Mouse (Mus musculus) kidney, adult 2 months (tissue): Measurements from ENCODE around the gene Slc25a17.

ENCODE experiments used
- CTCF ChIP-seq: fragments of 200-500 bp; conservative IDR thresholded peaks from 2 replicates; pipeline ENCODE4 v1.5.1; 2011; ENCODE audit warnings: low read depth, mild to moderate bottlenecking, control low read depth, low read length, moderate library complexity, mixed read lengths; ENCODE audit not compliant: insufficient read depth, insufficient read length
- POLR2A ChIP-seq: fragments of 200-500 bp; IDR thresholded peaks from one replicate; pipeline ENCODE4 v1.6.1; 2011; ENCODE audit warnings: low read depth, low read length, control low read depth

DNA sequence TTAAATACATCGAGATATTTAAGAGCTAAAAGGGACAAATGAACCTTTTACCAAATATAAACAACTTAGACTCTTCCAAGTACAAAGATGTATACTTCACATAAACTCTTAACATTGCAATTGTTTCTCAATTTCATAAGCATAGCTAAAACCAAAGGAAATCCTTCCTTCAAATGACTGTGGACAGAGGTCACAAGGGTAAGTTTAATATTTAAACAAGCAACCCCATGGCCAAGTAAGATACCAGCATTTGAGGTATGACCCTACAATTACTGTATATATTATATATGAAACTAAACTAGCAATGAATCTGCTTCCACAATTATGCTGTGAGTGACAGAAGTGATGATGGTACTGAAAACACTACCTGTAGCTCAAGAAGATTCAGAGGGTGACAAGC lies 3.7 kb upstream of the Slc25a17 start:
- no peak for TF ChIP-seq POLR2A
- TF ChIP-seq CTCF = no peak
